Mouse (Mus musculus) WW6 (cell line): Measurements from ENCODE around the gene Gm10100.
"Not testable (repeated sequence)": the region's sequence is repeated elsewhere in the genome, so short reads cannot be mapped to it uniquely, and the experiment has no call there.

Experiments
- DNase-seq: peaks from one replicate; pipeline ENCODE4 v3.0.0-alpha.2; 2013; ENCODE audit warnings: low read depth, low spot score

The Gm10100 gene

GRCm38 (mm10) chr10:77752312-77752711, 26.0 kb downstream of the Gm10100 start:
- not testable (repeated sequence) for DNase-seq

- DNase-seq = no peak
Measured at GRCm38 (mm10) chr10:77753448-77753847, 27.2 kb downstream of the Gm10100 start.

- not testable (repeated sequence) for DNase-seq
Measured at GRCm38 (mm10) chr10:77759582-77759981, 33.3 kb downstream of the Gm10100 start, which contains the start of gene Gm3233. TSS of gene Gm3233 (minus strand) at chr10:77759682.

- no peak for DNase-seq
Measured at GRCm38 (mm10) chr10:77769727-77770126, 43.4 kb downstream of the Gm10100 start.

GRCm38 (mm10) chr10:77771225-77771624, 44.9 kb downstream of the Gm10100 start, which contains the start of gene Gm3238:
TSS of gene Gm3238 (minus strand) at chr10:77771325.
- not testable (repeated sequence) for DNase-seq

GRCm38 (mm10) chr10:77772142-77772541, 45.9 kb downstream of the Gm10100 start:
- not testable (repeated sequence) for DNase-seq
